Mouse (Mus musculus) midbrain, embryonic 13.5 days (tissue): ENCODE data around the gene Stk19. TPM values are rescaled to one million over a fixed set of nuclear protein-coding genes. Genes with fewer than 3 reads are reported as not detected.
A peak's percentile ranks its signal among the peaks of the same experiment; 100 is the strongest.

ENCODE experiments used
- ATAC-seq: fragments of 200-750 bp; cut with Nextera tagmentation; 2 replicates; pipeline ENCODE4 v1.8.0; 2017; ENCODE audit warnings: mild to moderate bottlenecking, moderate TSS enrichment, moderate library complexity
- H3K27ac ChIP-seq: fragments of 300-500 bp; sonication (generic); 2 replicates; pipeline ENCODE4 v1.5.1; 2015; ENCODE audit warnings: inconsistent platforms, mild to moderate bottlenecking, moderate library complexity
- H3K27me3 ChIP-seq: fragments of 300-500 bp; sonication (generic); 2 replicates; pipeline ENCODE4 v1.6.1; 2015; ENCODE audit warnings: mild to moderate bottlenecking, inconsistent platforms
- H3K36me3 ChIP-seq: fragments of 300-500 bp; sonication (generic); 2 replicates; pipeline ENCODE4 v1.6.1; 2015; ENCODE audit warnings: mild to moderate bottlenecking, inconsistent platforms
- H3K4me1 ChIP-seq: fragments of 300-500 bp; sonication (generic); replicated peaks from 2 replicates; pipeline ENCODE4 v1.6.1; 2015; ENCODE audit warnings: inconsistent platforms
- H3K4me2 ChIP-seq: fragments of 300-500 bp; sonication (generic); replicated peaks from 2 replicates; pipeline ENCODE4 v1.6.1; 2015; ENCODE audit warnings: moderate library complexity, mild to moderate bottlenecking, inconsistent platforms
- H3K4me3 ChIP-seq: fragments of 300-500 bp; sonication (generic); replicated peaks from 2 replicates; pipeline ENCODE4 v1.5.1; 2015; ENCODE audit warnings: mild to moderate bottlenecking, inconsistent platforms
- H3K9ac ChIP-seq: fragments of 300-500 bp; sonication (generic); replicated peaks from 2 replicates; pipeline ENCODE4 v1.6.1; 2015; ENCODE audit warnings: mild to moderate bottlenecking, inconsistent platforms
- H3K9me3 ChIP-seq: fragments of 300-500 bp; sonication (generic); 2 replicates; pipeline ENCODE4 v1.6.1; 2016; ENCODE audit warnings: mild to moderate bottlenecking, inconsistent platforms
- WGBS: fragments of 180-500 bp; shearing (Covaris S2); methylation state at CpG from one replicate; pipeline ENCODE4 v1.1.7; 2015; 5-methylcytosine and 5-hydroxymethylcytosine counted together
- polyA plus RNA-seq: library from polyadenylated mRNA; unstranded; fragments of >200 nt; fragmentation: Nextera tagmentation; extraction: Ambion mirVana; gene quantifications from 2 replicates; pipeline ENCODE4 v1.2.1, GENCODE M21; 2015

Gene Stk19
- polyA plus RNA-seq, result 38.5 and 40.5 TPM in 2 replicates

- ATAC-seq, result peak; percentile 95
- under 1% methylated on average over 40 of the region's 40 CpGs for WGBS
- peaks cover 32% of the 10 kb centered on the region for H3K4me1 ChIP-seq
- H3K9ac ChIP-seq, result peak within 1 kb of the TSS; percentile 81
- H3K4me2 ChIP-seq, result peak within 1 kb of the TSS; percentile 99
- H3K9me3 ChIP-seq, result no peaks in the 10 kb centered on the region
- H3K4me3 ChIP-seq, result peak within 1 kb of the TSS; percentile 70
- H3K27me3 ChIP-seq, result no peaks in the 10 kb centered on the region
- H3K27ac ChIP-seq, result peak within 1 kb of the TSS; percentile 84
- peaks cover 56% of the 10 kb centered on the region for H3K36me3 ChIP-seq
Observed at GRCm38 (mm10) chr17:34836856-34837221, at the start of gene Stk19, which contains the start of gene Dxo. Stk19 (minus strand) TSS chr17:34836945. Dxo (plus strand) TSS chr17:34837019.

GRCm38 (mm10) chr17:34885615-34886014 lies 48.9 kb upstream of the Stk19 start:
- H3K4me2 ChIP-seq, result no peak overlapping the region
- no peak overlapping the region for H3K4me3 ChIP-seq
- no peaks in the 10 kb centered on the region for H3K36me3 ChIP-seq
- no peaks in the 10 kb centered on the region for H3K4me1 ChIP-seq
- 89% methylated on average over 3 of the region's 3 CpGs for WGBS
- H3K27ac ChIP-seq, result no peak overlapping the region
- peaks cover 12% of the 10 kb centered on the region for H3K27me3 ChIP-seq
- ATAC-seq, result no peak
- no peak overlapping the region for H3K9ac ChIP-seq
- no peaks in the 10 kb centered on the region for H3K9me3 ChIP-seq

- Histone ChIP-seq H3K4me1 (no peaks in the 10 kb centered on the region), H3K4me3 (no peak overlapping the region), H3K36me3 (no peaks in the 10 kb centered on the region), H3K27me3 (peaks cover 12% of the 10 kb centered on the region), H3K27ac (no peak overlapping the region), H3K4me2 (no peak overlapping the region), H3K9me3 (no peaks in the 10 kb centered on the region), H3K9ac (no peak overlapping the region)
- 87% methylated on average over 6 of the region's 6 CpGs for WGBS
- no peak for ATAC-seq
Observed at GRCm38 (mm10) chr17:34884704-34885103, 48.0 kb upstream of the Stk19 start.

GRCm38 (mm10) chr17:34883332-34883731 lies 46.6 kb upstream of the Stk19 start:
- H3K4me2 ChIP-seq, result no peak overlapping the region
- H3K36me3 ChIP-seq, result no peaks in the 10 kb centered on the region
- H3K27me3 ChIP-seq, result peaks cover 12% of the 10 kb centered on the region
- no peak for ATAC-seq
- 60% methylated on average over 3 of the region's 3 CpGs for WGBS
- H3K9me3 ChIP-seq, result no peaks in the 10 kb centered on the region
- H3K27ac ChIP-seq, result no peak overlapping the region
- H3K4me1 ChIP-seq, result no peaks in the 10 kb centered on the region
- no peak overlapping the region for H3K4me3 ChIP-seq
- no peak overlapping the region for H3K9ac ChIP-seq

GRCm38 (mm10) chr17:34881683-34882310 lies 45.1 kb upstream of the Stk19 start, which contains the start of gene Gm20547:
Gm20547 (minus strand) TSS chr17:34882042.
- WGBS, result 10% methylated on average over 15 of the region's 15 CpGs
- Histone ChIP-seq H3K4me2 (no peak within 1 kb of the TSS), H3K36me3 (no peaks in the 10 kb centered on the region), H3K4me3 (no peak within 1 kb of the TSS), H3K4me1 (no peaks in the 10 kb centered on the region), H3K27me3 (peaks cover 12% of the 10 kb centered on the region), H3K9ac (no peak within 1 kb of the TSS), H3K9me3 (no peaks in the 10 kb centered on the region), H3K27ac (no peak within 1 kb of the TSS)
- no peak for ATAC-seq

GRCm38 (mm10) chr17:34881166-34881565 lies 44.4 kb upstream of the Stk19 start:
- H3K9ac ChIP-seq, result no peak overlapping the region
- no peaks in the 10 kb centered on the region for H3K36me3 ChIP-seq
- peaks cover 12% of the 10 kb centered on the region for H3K27me3 ChIP-seq

GRCm38 (mm10) chr17:34879336-34879879 lies 42.7 kb upstream of the Stk19 start, which contains the start of gene Zbtb12:
Zbtb12 (plus strand) TSS chr17:34879483.
- no peak within 1 kb of the TSS for H3K9ac ChIP-seq
- WGBS, result 73% methylated on average over 11 of the region's 11 CpGs

More at GRCm38 (mm10) chr17:34881166-34881565, 44.4 kb upstream of the Stk19 start:
- no peaks in the 10 kb centered on the region for H3K9me3 ChIP-seq
- H3K27ac ChIP-seq, result no peak overlapping the region
- no peak for ATAC-seq
- no peaks in the 10 kb centered on the region for H3K4me1 ChIP-seq
- no peak overlapping the region for H3K4me3 ChIP-seq
- no peak overlapping the region for H3K4me2 ChIP-seq

GRCm38 (mm10) chr17:34874321-34874720 lies 37.6 kb upstream of the Stk19 start:
- Histone ChIP-seq H3K36me3 (no peaks in the 10 kb centered on the region), H3K4me3 (no peak overlapping the region), H3K27ac (no peak overlapping the region), H3K4me1 (no peaks in the 10 kb centered on the region), H3K27me3 (no peaks in the 10 kb centered on the region; the same call in 1 of the 2 replicates), H3K4me2 (no peak overlapping the region), H3K9ac (no peak overlapping the region), H3K9me3 (no peaks in the 10 kb centered on the region)
- no peak for ATAC-seq
- WGBS, result 93% methylated on average over 6 of the region's 6 CpGs

More at GRCm38 (mm10) chr17:34879336-34879879, 42.7 kb upstream of the Stk19 start, which contains the start of gene Zbtb12:
- Histone ChIP-seq H3K4me1 (no peaks in the 10 kb centered on the region), H3K4me3 (no peak within 1 kb of the TSS), H3K9me3 (no peaks in the 10 kb centered on the region), H3K36me3 (no peaks in the 10 kb centered on the region), H3K27ac (no peak within 1 kb of the TSS), H3K27me3 (peaks cover 12% of the 10 kb centered on the region), H3K4me2 (no peak within 1 kb of the TSS)
- no peak for ATAC-seq

- Histone ChIP-seq H3K4me1 (no peaks in the 10 kb centered on the region), H3K9ac (no peak overlapping the region), H3K4me3 (no peak overlapping the region), H3K4me2 (no peak overlapping the region), H3K27me3 (no peaks in the 10 kb centered on the region), H3K36me3 (no peaks in the 10 kb centered on the region), H3K27ac (no peak overlapping the region), H3K9me3 (no peaks in the 10 kb centered on the region)
- ATAC-seq, result no peak
- 64% methylated on average over 7 of the region's 7 CpGs for WGBS
Observed at GRCm38 (mm10) chr17:34865981-34866380, 29.2 kb upstream of the Stk19 start.

- ATAC-seq, result no peak
- H3K4me2 ChIP-seq, result no peak within 1 kb of the TSS
- peaks cover 6% of the 10 kb centered on the region; the same call in 1 of the 2 replicates for H3K36me3 ChIP-seq
- H3K27me3 ChIP-seq, result no peaks in the 10 kb centered on the region
- H3K9me3 ChIP-seq, result no peaks in the 10 kb centered on the region
- no peak within 1 kb of the TSS for H3K27ac ChIP-seq
- WGBS, result 75% methylated on average over 8 of the region's 8 CpGs
- no peaks in the 10 kb centered on the region for H3K4me1 ChIP-seq
- H3K4me3 ChIP-seq, result no peak within 1 kb of the TSS
- no peak within 1 kb of the TSS for H3K9ac ChIP-seq
Observed at GRCm38 (mm10) chr17:34862416-34863081, 25.8 kb upstream of the Stk19 start, which contains the start of gene Cfb. Cfb (minus strand) TSS chr17:34862518.

GRCm38 (mm10) chr17:34861704-34862415 lies 25.1 kb upstream of the Stk19 start:
- ATAC-seq, result no peak
- WGBS, result 75% methylated on average over 13 of the region's 13 CpGs

GRCm38 (mm10) chr17:34860514-34860913 lies 23.8 kb upstream of the Stk19 start:
- Histone ChIP-seq H3K9me3 (no peaks in the 10 kb centered on the region), H3K4me1 (no peaks in the 10 kb centered on the region), H3K9ac (no peak overlapping the region), H3K27ac (no peak overlapping the region), H3K4me2 (no peak overlapping the region), H3K27me3 (no peaks in the 10 kb centered on the region), H3K4me3 (no peak overlapping the region), H3K36me3 (peaks cover 25% of the 10 kb centered on the region)
- no peak for ATAC-seq
- WGBS, result 86% methylated on average over 9 of the region's 9 CpGs

More at GRCm38 (mm10) chr17:34861704-34862415, 25.1 kb upstream of the Stk19 start:
- H3K4me3 ChIP-seq, result no peak overlapping the region
- no peak overlapping the region for H3K4me2 ChIP-seq
- H3K4me1 ChIP-seq, result no peaks in the 10 kb centered on the region
- no peaks in the 10 kb centered on the region for H3K9me3 ChIP-seq
- peaks cover 12% of the 10 kb centered on the region for H3K36me3 ChIP-seq
- no peaks in the 10 kb centered on the region for H3K27me3 ChIP-seq
- no peak overlapping the region for H3K27ac ChIP-seq
- H3K9ac ChIP-seq, result no peak overlapping the region
